Mouse (Mus musculus) MEL (cell line): ENCODE measurements around the gene Mlc1.

ENCODE experiments used
- BHLHE40 ChIP-seq: IDR thresholded peaks from 2 replicates; pipeline ENCODE4 v1.6.1; 2012; ENCODE audit warnings: low read depth, mild to moderate bottlenecking, inconsistent platforms, low read length, improper control_type of control experiment, borderline replicate concordance
- CTCF ChIP-seq, 3 experiments: IDR thresholded peaks in 2 of 3; conservative IDR thresholded peaks in 1 of 3; 2 replicates each; pipeline ENCODE4 v1.5.1; 2011 to 2012; ENCODE audit warnings: low read length in 3 of 3, low read depth in 2 of 3, mild to moderate bottlenecking in 2 of 3, improper control_type of control experiment in 1 of 3, inconsistent platforms in 1 of 3, mixed read lengths in 1 of 3, moderate library complexity in 1 of 3; ENCODE audit not compliant: control insufficient read depth in 1 of 3, insufficient read depth in 1 of 3, poor library complexity in 1 of 3, severe bottlenecking in 1 of 3
- MEF2A ChIP-seq: IDR thresholded peaks from 2 replicates; pipeline ENCODE4 v1.6.1; 2014; ENCODE audit warnings: low read depth, mild to moderate bottlenecking, inconsistent platforms, low read length, improper control_type of control experiment; ENCODE audit not compliant: poor library complexity, insufficient replicate concordance, severe bottlenecking; ENCODE audit errors: extremely low read depth
- POLR2A ChIP-seq, 2 experiments: IDR thresholded peaks; 2 replicates each; pipeline ENCODE4 v1.6.1; 2011 to 2012; ENCODE audit warnings: low read length in 2 of 2, mild to moderate bottlenecking in 2 of 2, control low read depth in 1 of 2, improper control_type of control experiment in 1 of 2, low read depth in 1 of 2, moderate library complexity in 1 of 2; ENCODE audit not compliant: control insufficient read depth in 1 of 2, insufficient read depth in 1 of 2, poor library complexity in 1 of 2
- SIN3A ChIP-seq: IDR thresholded peaks from 2 replicates; pipeline ENCODE4 v1.6.1; 2012; ENCODE audit warnings: low read length, improper control_type of control experiment, inconsistent platforms
- USF1 ChIP-seq: IDR thresholded peaks from 2 replicates; pipeline ENCODE4 v1.6.1; 2014; ENCODE audit warnings: low read depth, mild to moderate bottlenecking, inconsistent platforms, low read length, improper control_type of control experiment, moderate library complexity
- ZC3H11A ChIP-seq: IDR thresholded peaks from 2 replicates; pipeline ENCODE4 v1.6.1; 2012; ENCODE audit warnings: low read depth, mild to moderate bottlenecking, inconsistent platforms, low read length, improper control_type of control experiment

GRCm38 (mm10) chr15:88955342-88955741, 23.5 kb downstream of the Mlc1 start:
- no peak for TF ChIP-seq CTCF (IDR thresholded peaks at IDR 0.05 in 2 of 3, conservative IDR thresholded peaks at IDR 0.05 in 1 of 3; ENCODE audit: control insufficient read depth in 1 of 3, insufficient read depth in 1 of 3, low read depth in 2 of 3, low read length in 3 of 3, poor library complexity in 1 of 3, severe bottlenecking in 1 of 3)
- no peak for TF ChIP-seq POLR2A (IDR thresholded peaks at IDR 0.05; ENCODE audit: control insufficient read depth in 1 of 2, insufficient read depth in 1 of 2, low read depth in 1 of 2, low read length in 2 of 2, poor library complexity in 1 of 2)
- TF ChIP-seq USF1: no peak
- no peak for TF ChIP-seq ZC3H11A
- TF ChIP-seq MEF2A: no peak
- no peak for TF ChIP-seq BHLHE40
- no peak for TF ChIP-seq SIN3A
